Mouse (Mus musculus) stomach, embryonic 15.5 days (tissue): ENCODE data around the gene Rbfox1. TPM values are rescaled to one million over a fixed set of nuclear protein-coding genes. Genes with fewer than 3 reads are reported as not detected.

Source experiments
- ATAC-seq: fragments of 200-750 bp; cut with Nextera tagmentation; 2 replicates; pipeline ENCODE4 v1.8.0; 2017; ENCODE audit warnings: low read depth, moderate number of reproducible peaks, moderate TSS enrichment; ENCODE audit not compliant: insufficient read depth, low FRiP score
- H3K27ac ChIP-seq: fragments of 300-500 bp; sonication (generic); 2 replicates; pipeline ENCODE4 v1.5.1; 2015; ENCODE audit warnings: mild to moderate bottlenecking, inconsistent platforms
- H3K27me3 ChIP-seq: fragments of 300-500 bp; sonication (generic); replicated peaks from 2 replicates; pipeline ENCODE4 v1.6.1; 2015; ENCODE audit warnings: inconsistent platforms
- H3K36me3 ChIP-seq: fragments of 300-500 bp; sonication (generic); 2 replicates; pipeline ENCODE4 v1.6.1; 2015; ENCODE audit warnings: inconsistent platforms
- H3K4me1 ChIP-seq: fragments of 300-500 bp; sonication (generic); 2 replicates; pipeline ENCODE4 v1.6.1; 2015; ENCODE audit warnings: inconsistent platforms
- H3K4me2 ChIP-seq: fragments of 300-500 bp; sonication (generic); 2 replicates; pipeline ENCODE4 v1.6.1; 2015; ENCODE audit warnings: mild to moderate bottlenecking, inconsistent platforms
- H3K4me3 ChIP-seq: fragments of 300-500 bp; sonication (generic); replicated peaks from 2 replicates; pipeline ENCODE4 v1.5.1; 2015; ENCODE audit warnings: inconsistent platforms
- H3K9ac ChIP-seq: fragments of 300-500 bp; sonication (generic); 2 replicates; pipeline ENCODE4 v1.6.1; 2015; ENCODE audit warnings: inconsistent platforms
- H3K9me3 ChIP-seq: fragments of 300-500 bp; sonication (generic); 2 replicates; pipeline ENCODE4 v1.6.1; 2016; ENCODE audit warnings: inconsistent platforms
- WGBS: fragments of 180-500 bp; shearing (Covaris S2); methylation state at CpG from one replicate; pipeline ENCODE4 v1.1.7; 2015; 5-methylcytosine and 5-hydroxymethylcytosine counted together
- polyA plus RNA-seq: library from polyadenylated mRNA; unstranded; fragments of >200 nt; fragmentation: Nextera tagmentation; extraction: Ambion mirVana; gene quantifications from 2 replicates; pipeline ENCODE4 v1.2.1, GENCODE M21; 2015

Gene Rbfox1
- polyA plus RNA-seq, 1 experiment from 2014 or later: 3.5 TPM

- WGBS: 78% methylated on average over 3 of the region's 3 CpGs
- no peak overlapping the region for H3K9ac ChIP-seq
- no peak for ATAC-seq
These were observed 380.5 kb downstream of the Rbfox1 start for GRCm38 (mm10) chr16:6265610-6266009.

DNA sequence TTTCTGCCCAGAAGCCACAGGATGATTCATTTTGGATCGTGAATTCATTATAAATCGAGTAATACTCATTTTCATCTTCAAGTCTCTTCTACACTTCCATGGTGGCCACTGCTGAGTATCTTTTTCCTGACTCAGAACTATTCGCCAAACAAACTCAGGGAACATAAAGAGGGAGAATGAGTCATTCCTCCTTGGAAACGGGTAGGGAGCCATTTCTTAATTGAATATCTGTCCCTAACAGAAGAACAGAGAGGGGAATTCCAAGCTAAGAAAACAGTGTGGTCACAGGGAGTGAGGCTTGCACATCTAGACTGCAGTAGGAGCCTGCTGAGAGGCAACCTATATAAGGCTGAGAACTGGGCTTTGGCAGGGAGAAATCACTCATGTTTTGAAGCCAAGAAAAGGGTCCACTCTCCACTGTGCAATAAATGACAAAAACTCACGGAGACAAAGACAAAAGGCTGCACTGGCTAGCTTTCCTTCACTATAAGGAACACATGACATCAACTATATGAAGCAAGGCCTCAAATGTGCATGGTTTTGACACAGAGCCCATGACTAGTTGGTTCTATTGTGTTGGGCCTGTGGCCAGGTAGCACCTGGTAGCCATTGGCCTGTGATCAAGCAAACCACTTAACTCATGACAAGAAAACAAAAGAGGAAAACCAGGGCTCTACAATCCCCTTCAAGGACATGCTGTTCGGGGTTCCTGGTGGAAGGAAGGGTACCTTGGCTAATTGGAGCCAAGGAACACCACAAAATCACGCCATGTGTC is 386.6 kb downstream of the Rbfox1 start:
- Histone ChIP-seq H3K27me3 (no peaks in the 10 kb centered on the region), H3K9ac (no peak overlapping the region), H3K36me3 (no peaks in the 10 kb centered on the region), H3K4me2 (no peak overlapping the region), H3K4me1 (no peaks in the 10 kb centered on the region), H3K9me3 (no peaks in the 10 kb centered on the region), H3K4me3 (no peak overlapping the region), H3K27ac (no peak overlapping the region)
- whole genome bisulfite sequencing: 69% methylated on average over 7 of the region's 7 CpGs
- ATAC-seq: no peak

More at GRCm38 (mm10) chr16:6265610-6266009, 380.5 kb downstream of the Rbfox1 start:
- Histone ChIP-seq H3K27ac (no peak overlapping the region), H3K9me3 (no peaks in the 10 kb centered on the region), H3K27me3 (no peaks in the 10 kb centered on the region), H3K36me3 (no peaks in the 10 kb centered on the region), H3K4me3 (no peak overlapping the region), H3K4me2 (no peak overlapping the region), H3K4me1 (no peaks in the 10 kb centered on the region)

DNA sequence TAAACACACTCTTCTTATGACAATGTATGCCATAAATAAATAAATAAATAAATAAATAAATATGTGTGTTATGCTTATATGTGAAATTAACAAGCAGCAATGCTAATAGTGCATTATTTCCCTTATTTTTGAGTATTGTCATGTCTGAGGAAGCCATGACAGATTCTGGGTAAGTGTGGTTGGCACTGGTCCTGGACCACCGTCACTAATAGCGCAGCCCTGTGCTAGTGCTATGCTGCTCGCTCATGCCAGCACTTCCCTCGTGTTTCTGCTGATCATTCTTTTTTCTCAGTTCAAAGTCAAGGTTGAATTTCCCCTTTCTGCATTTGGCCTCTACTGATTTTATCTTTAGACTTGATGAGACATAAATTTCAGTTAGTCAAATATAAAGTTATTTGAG is 398.3 kb downstream of the Rbfox1 start:
- no peak overlapping the region for H3K9ac ChIP-seq
- 83% methylated on average over 4 of the region's 4 CpGs for WGBS
- no peaks in the 10 kb centered on the region for H3K9me3 ChIP-seq
- H3K27ac ChIP-seq: no peak overlapping the region
- no peak overlapping the region for H3K4me3 ChIP-seq
- H3K4me1 ChIP-seq: no peaks in the 10 kb centered on the region
- H3K27me3 ChIP-seq: no peaks in the 10 kb centered on the region
- H3K4me2 ChIP-seq: no peak overlapping the region
- ATAC-seq: no peak
- H3K36me3 ChIP-seq: no peaks in the 10 kb centered on the region

GRCm38 (mm10) chr16:6284317-6284716 is 399.2 kb downstream of the Rbfox1 start:
- H3K9ac ChIP-seq: no peak overlapping the region
- H3K9me3 ChIP-seq: no peaks in the 10 kb centered on the region
- no peak overlapping the region for H3K27ac ChIP-seq
- no peaks in the 10 kb centered on the region for H3K27me3 ChIP-seq
- no peak for ATAC-seq
- H3K4me2 ChIP-seq: no peak overlapping the region
- no peak overlapping the region for H3K4me3 ChIP-seq
- WGBS: 50% methylated on average over 4 of the region's 4 CpGs
- H3K4me1 ChIP-seq: no peaks in the 10 kb centered on the region
- no peaks in the 10 kb centered on the region for H3K36me3 ChIP-seq

DNA sequence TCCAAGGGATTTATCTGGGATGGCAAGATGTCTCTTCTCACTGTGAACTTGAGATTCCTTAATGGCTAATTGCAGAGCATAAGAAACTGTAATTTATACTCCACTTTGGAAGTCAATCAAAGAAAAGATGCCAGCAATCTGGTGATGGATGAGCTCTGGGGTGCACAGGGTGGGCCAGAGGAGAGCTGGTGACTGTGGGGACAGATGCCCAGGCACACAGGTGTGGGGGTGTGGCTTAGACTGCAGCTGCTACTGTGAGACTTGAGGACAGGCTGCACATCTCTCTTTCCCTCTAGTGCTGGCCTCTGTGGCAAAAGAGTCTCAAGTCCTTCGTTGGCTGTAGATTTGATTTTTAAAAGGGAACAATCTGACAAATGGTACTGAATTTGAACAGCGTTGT is 402.5 kb downstream of the Rbfox1 start:
- Histone ChIP-seq H3K4me2 (no peak overlapping the region), H3K4me1 (no peaks in the 10 kb centered on the region), H3K36me3 (no peaks in the 10 kb centered on the region), H3K4me3 (no peak overlapping the region), H3K27ac (no peak overlapping the region), H3K9me3 (no peaks in the 10 kb centered on the region), H3K27me3 (no peaks in the 10 kb centered on the region), H3K9ac (no peak overlapping the region)
- no peak for ATAC-seq
- 68% methylated on average over 2 of the region's 2 CpGs for WGBS

- no peak overlapping the region for H3K4me2 ChIP-seq
- no peaks in the 10 kb centered on the region for H3K27me3 ChIP-seq
- no peak for ATAC-seq
- no peak overlapping the region for H3K4me3 ChIP-seq
- 64% methylated on average over 5 of the region's 5 CpGs for WGBS
- no peak overlapping the region for H3K9ac ChIP-seq
- no peaks in the 10 kb centered on the region for H3K4me1 ChIP-seq
- H3K9me3 ChIP-seq: no peaks in the 10 kb centered on the region
- H3K27ac ChIP-seq: no peak overlapping the region
- H3K36me3 ChIP-seq: no peaks in the 10 kb centered on the region
These were observed 415.0 kb downstream of the Rbfox1 start for GRCm38 (mm10) chr16:6300112-6300511.

GRCm38 (mm10) chr16:6303082-6303481 is 417.9 kb downstream of the Rbfox1 start:
- no peak overlapping the region for H3K27ac ChIP-seq
- H3K4me3 ChIP-seq: no peak overlapping the region
- ATAC-seq: no peak
- no peaks in the 10 kb centered on the region for H3K9me3 ChIP-seq
- no peaks in the 10 kb centered on the region for H3K36me3 ChIP-seq
- no peaks in the 10 kb centered on the region for H3K4me1 ChIP-seq
- no peak overlapping the region for H3K4me2 ChIP-seq
- H3K27me3 ChIP-seq: no peaks in the 10 kb centered on the region
- 63% methylated on average over 1 of the region's 1 CpGs for WGBS
- no peak overlapping the region for H3K9ac ChIP-seq

DNA sequence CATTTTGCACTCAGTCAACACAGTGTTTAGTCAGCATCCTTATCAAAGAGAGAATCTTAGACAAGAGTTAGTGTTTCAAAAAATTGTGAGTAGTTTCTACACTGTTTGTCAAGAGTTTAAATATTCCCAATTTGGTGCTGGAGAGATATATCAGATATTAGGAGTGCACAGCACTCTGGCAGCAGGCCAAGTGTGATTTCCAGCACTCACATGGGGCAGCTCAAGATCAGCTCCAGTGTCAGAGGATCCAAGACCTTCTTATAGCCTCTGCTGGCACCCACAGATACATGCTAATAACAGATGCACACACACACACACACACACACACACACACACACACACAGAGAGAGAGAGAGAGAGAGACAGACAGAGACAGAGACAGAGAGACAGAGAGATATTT is 424.8 kb downstream of the Rbfox1 start:
- no peak for ATAC-seq
- Histone ChIP-seq H3K4me3 (no peak overlapping the region), H3K9me3 (no peaks in the 10 kb centered on the region), H3K27me3 (no peaks in the 10 kb centered on the region), H3K9ac (no peak overlapping the region), H3K27ac (no peak overlapping the region), H3K36me3 (no peaks in the 10 kb centered on the region), H3K4me1 (no peaks in the 10 kb centered on the region), H3K4me2 (no peak overlapping the region)

- no peak overlapping the region for H3K9ac ChIP-seq
- no peaks in the 10 kb centered on the region for H3K4me1 ChIP-seq
- H3K4me3 ChIP-seq: no peak overlapping the region
- H3K9me3 ChIP-seq: no peaks in the 10 kb centered on the region
- H3K4me2 ChIP-seq: no peak overlapping the region
- no peaks in the 10 kb centered on the region for H3K36me3 ChIP-seq
- no peak for ATAC-seq
- no peak overlapping the region for H3K27ac ChIP-seq
- H3K27me3 ChIP-seq: no peaks in the 10 kb centered on the region
- WGBS: 74% methylated on average over 18 of the region's 18 CpGs
These were observed 425.9 kb downstream of the Rbfox1 start for GRCm38 (mm10) chr16:6310744-6311678.

DNA sequence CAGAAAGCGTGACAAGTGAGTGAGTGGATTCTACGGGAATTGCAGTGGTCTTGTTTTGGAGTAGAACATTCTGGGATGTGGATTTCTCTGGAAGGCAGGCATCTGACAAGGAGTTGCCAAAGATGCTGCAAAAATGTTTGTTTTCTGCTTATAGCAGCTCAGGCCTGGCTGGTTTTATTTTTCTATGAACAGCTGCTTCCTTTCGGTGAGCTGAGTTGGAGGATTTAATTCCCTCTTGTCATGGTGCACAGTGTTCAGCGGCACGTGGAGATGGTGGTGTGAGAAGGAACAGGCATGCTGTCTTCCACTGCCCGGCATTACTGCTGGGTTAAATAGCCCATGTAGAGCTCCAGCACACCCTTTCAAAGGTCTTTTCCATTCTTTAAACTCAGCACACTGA is 428.5 kb downstream of the Rbfox1 start:
- no peaks in the 10 kb centered on the region for H3K36me3 ChIP-seq
- no peak overlapping the region for H3K27ac ChIP-seq
- H3K9ac ChIP-seq: no peak overlapping the region
- H3K4me3 ChIP-seq: no peak overlapping the region
- H3K4me2 ChIP-seq: no peak overlapping the region
- 52% methylated on average over 6 of the region's 6 CpGs for WGBS
- H3K4me1 ChIP-seq: no peaks in the 10 kb centered on the region
- H3K27me3 ChIP-seq: no peaks in the 10 kb centered on the region
- no peak for ATAC-seq
- H3K9me3 ChIP-seq: no peaks in the 10 kb centered on the region

GRCm38 (mm10) chr16:6324832-6325231 is 439.7 kb downstream of the Rbfox1 start:
- no peaks in the 10 kb centered on the region for H3K36me3 ChIP-seq
- H3K4me1 ChIP-seq: no peaks in the 10 kb centered on the region
- 25% methylated on average over 1 of the region's 1 CpGs for WGBS
- no peak overlapping the region for H3K9ac ChIP-seq
- H3K9me3 ChIP-seq: no peaks in the 10 kb centered on the region
- ATAC-seq: no peak
- H3K27me3 ChIP-seq: no peaks in the 10 kb centered on the region
- H3K27ac ChIP-seq: no peak overlapping the region
- H3K4me2 ChIP-seq: no peak overlapping the region
- no peak overlapping the region for H3K4me3 ChIP-seq

DNA sequence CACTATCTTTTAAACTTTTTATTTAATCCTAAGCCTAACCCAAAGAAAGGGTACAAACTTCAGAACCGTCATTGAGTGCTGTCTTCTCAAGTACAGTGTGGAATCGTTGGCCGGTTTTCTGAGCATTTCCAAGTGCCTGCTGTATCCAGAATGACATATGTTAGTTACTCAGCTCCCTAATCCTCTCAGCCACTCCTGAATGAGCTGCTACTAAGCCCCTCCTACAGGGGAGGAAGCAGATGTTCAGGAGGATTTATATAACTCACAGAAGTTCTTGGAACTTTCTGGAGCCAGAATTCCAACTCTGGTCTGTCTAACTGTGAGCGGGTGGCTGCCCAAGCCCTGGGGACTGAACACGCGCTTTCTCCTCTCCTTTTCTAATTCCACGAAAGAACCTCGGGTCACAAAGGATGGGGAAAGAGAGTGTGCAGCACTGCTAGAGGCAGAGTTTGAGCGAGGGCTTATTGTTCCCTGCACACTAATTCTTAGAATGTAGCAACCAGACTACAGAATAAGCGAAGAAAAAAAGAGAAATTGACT is 446.3 kb downstream of the Rbfox1 start:
- no peak overlapping the region for H3K4me3 ChIP-seq
- 54% methylated on average over 10 of the region's 10 CpGs for WGBS

More for the DNA sequence above, 446.3 kb downstream of the Rbfox1 start:
- H3K4me2 ChIP-seq: no peak overlapping the region
- no peaks in the 10 kb centered on the region for H3K4me1 ChIP-seq
- no peak overlapping the region for H3K9ac ChIP-seq
- no peaks in the 10 kb centered on the region for H3K9me3 ChIP-seq
- no peaks in the 10 kb centered on the region for H3K27me3 ChIP-seq
- no peak for ATAC-seq
- no peaks in the 10 kb centered on the region for H3K36me3 ChIP-seq
- no peak overlapping the region for H3K27ac ChIP-seq
